Mouse (Mus musculus): ENCODE results near the gene Sept5.

Gene Sept5

GRCm38 (mm10) chr16:18628948-18629340 lies 810 bp downstream of the Sept5 start:
- no peak for TF ChIP-seq POU5F1 (IDR thresholded peaks at IDR 0.05; ENCODE audit: borderline replicate concordance, low read length)
- no peak for TF ChIP-seq NANOG (IDR thresholded peaks at IDR 0.05; ENCODE audit: borderline replicate concordance, low read length)
- TF ChIP-seq CTCF (conservative IDR thresholded peaks at IDR 0.05; ENCODE audit: low read length) = no peak
- Histone ChIP-seq H3K36me3 (ENCODE audit: insufficient read depth, low read length) (no peaks in the 10 kb centered on the region), H3K27me3 (ENCODE audit: insufficient read depth, low read length) (peaks cover 95% of the 10 kb centered on the region), H3K4me3 (replicated peaks; ENCODE audit: low read length) (peak overlapping the region; percentile 77), H3K9me3 (ENCODE audit: low read length) (peaks cover 1% of the 10 kb centered on the region; the same call in 1 of the 2 replicates), H3K4me1 (replicated peaks; ENCODE audit: low read depth, low read length) (peaks cover 44% of the 10 kb centered on the region)

GRCm38 (mm10) chr16:18628206-18628947 lies 1.4 kb downstream of the Sept5 start:
- Histone ChIP-seq H3K36me3 (ENCODE audit: insufficient read depth, low read length) (no peaks in the 10 kb centered on the region), H3K27me3 (ENCODE audit: insufficient read depth, low read length) (peaks cover 95% of the 10 kb centered on the region), H3K9me3 (ENCODE audit: low read length) (no peaks in the 10 kb centered on the region; the same call in 1 of the 2 replicates), H3K4me1 (replicated peaks; ENCODE audit: low read depth, low read length) (peaks cover 50% of the 10 kb centered on the region), H3K4me3 (replicated peaks; ENCODE audit: low read length) (0 out of 2 replicates have a peak overlapping the region, but pooled peaks have one; percentile 77)
- TF ChIP-seq POU5F1 (IDR thresholded peaks at IDR 0.05; ENCODE audit: borderline replicate concordance, low read length) = no peak
- TF ChIP-seq CTCF (conservative IDR thresholded peaks at IDR 0.05; ENCODE audit: low read length) = no peak
- TF ChIP-seq NANOG (IDR thresholded peaks at IDR 0.05; ENCODE audit: borderline replicate concordance, low read length) = no peak

- Histone ChIP-seq H3K9me3 (ENCODE audit: low read length) (no peaks in the 10 kb centered on the region; the same call in 1 of the 2 replicates), H3K36me3 (ENCODE audit: insufficient read depth, low read length) (no peaks in the 10 kb centered on the region), H3K27me3 (ENCODE audit: insufficient read depth, low read length) (peaks cover 95% of the 10 kb centered on the region), H3K4me3 (replicated peaks; ENCODE audit: low read length) (peak overlapping the region; percentile 77; the same call in 1 of the 2 replicates), H3K4me1 (replicated peaks; ENCODE audit: low read depth, low read length) (peaks cover 57% of the 10 kb centered on the region)
- TF ChIP-seq NANOG (IDR thresholded peaks at IDR 0.05; ENCODE audit: borderline replicate concordance, low read length) (no peak), CTCF (conservative IDR thresholded peaks at IDR 0.05; ENCODE audit: low read length) (no peak), POU5F1 (IDR thresholded peaks at IDR 0.05; ENCODE audit: borderline replicate concordance, low read length) (no peak)
Observed at GRCm38 (mm10) chr16:18627163-18627562, 2.6 kb downstream of the Sept5 start.

GRCm38 (mm10) chr16:18626376-18626878 lies 3.3 kb downstream of the Sept5 start, which contains the start of gene Gm49601:
Gm49601 (minus strand) TSS chr16:18626427.
- no peaks in the 10 kb centered on the region; the same call in 1 of the 2 replicates for H3K9me3 ChIP-seq (ENCODE audit: low read length)
- peak within 1 kb of the TSS; percentile 77 for H3K4me3 ChIP-seq (replicated peaks; ENCODE audit: low read length)
- no peaks in the 10 kb centered on the region for H3K36me3 ChIP-seq (ENCODE audit: insufficient read depth, low read length)
- TF ChIP-seq NANOG (IDR thresholded peaks at IDR 0.05; ENCODE audit: borderline replicate concordance, low read length) (no peak), CTCF (conservative IDR thresholded peaks at IDR 0.05; ENCODE audit: low read length) (peak; percentile 6; the same call in 1 of the 2 replicates)
- peaks cover 65% of the 10 kb centered on the region for H3K4me1 ChIP-seq (replicated peaks; ENCODE audit: low read depth, low read length)
- H3K27me3 ChIP-seq (ENCODE audit: insufficient read depth, low read length) = peaks cover 97% of the 10 kb centered on the region

- H3K9me3 ChIP-seq (ENCODE audit: low read length) = no peaks in the 10 kb centered on the region; the same call in 1 of the 2 replicates
- peaks cover 68% of the 10 kb centered on the region for H3K4me1 ChIP-seq (replicated peaks; ENCODE audit: low read depth, low read length)
- H3K27me3 ChIP-seq (ENCODE audit: insufficient read depth, low read length) = peaks cover 97% of the 10 kb centered on the region
- H3K36me3 ChIP-seq (ENCODE audit: insufficient read depth, low read length) = no peaks in the 10 kb centered on the region
- peak overlapping the region; percentile 77 for H3K4me3 ChIP-seq (replicated peaks; ENCODE audit: low read length)
- TF ChIP-seq CTCF (conservative IDR thresholded peaks at IDR 0.05; ENCODE audit: low read length) (no peak), POU5F1 (IDR thresholded peaks at IDR 0.05; ENCODE audit: borderline replicate concordance, low read length) (no peak), NANOG (IDR thresholded peaks at IDR 0.05; ENCODE audit: borderline replicate concordance, low read length) (no peak)
Observed at GRCm38 (mm10) chr16:18625791-18626311, 3.9 kb downstream of the Sept5 start.

GRCm38 (mm10) chr16:18625097-18625496 lies 4.7 kb downstream of the Sept5 start:
- TF ChIP-seq POU5F1 (IDR thresholded peaks at IDR 0.05; ENCODE audit: borderline replicate concordance, low read length) (no peak), CTCF (conservative IDR thresholded peaks at IDR 0.05; ENCODE audit: low read length) (no peak), NANOG (IDR thresholded peaks at IDR 0.05; ENCODE audit: borderline replicate concordance, low read length) (no peak)

GRCm38 (mm10) chr16:18624641-18625040 lies 5.1 kb downstream of the Sept5 start:
- no peaks in the 10 kb centered on the region; the same call in 1 of the 2 replicates for H3K9me3 ChIP-seq (ENCODE audit: low read length)
- no peak for TF ChIP-seq POU5F1 (IDR thresholded peaks at IDR 0.05; ENCODE audit: borderline replicate concordance, low read length)
- no peaks in the 10 kb centered on the region for H3K36me3 ChIP-seq (ENCODE audit: insufficient read depth, low read length)
- H3K27me3 ChIP-seq (ENCODE audit: insufficient read depth, low read length) = peaks cover 98% of the 10 kb centered on the region
- H3K4me3 ChIP-seq (replicated peaks; ENCODE audit: low read length) = no peak overlapping the region
- H3K4me1 ChIP-seq (replicated peaks; ENCODE audit: low read depth, low read length) = peaks cover 70% of the 10 kb centered on the region

More at GRCm38 (mm10) chr16:18625097-18625496, 4.7 kb downstream of the Sept5 start:
- Histone ChIP-seq H3K9me3 (ENCODE audit: low read length) (no peaks in the 10 kb centered on the region; the same call in 1 of the 2 replicates), H3K4me1 (replicated peaks; ENCODE audit: low read depth, low read length) (peaks cover 70% of the 10 kb centered on the region), H3K4me3 (replicated peaks; ENCODE audit: low read length) (no peak overlapping the region), H3K27me3 (ENCODE audit: insufficient read depth, low read length) (peaks cover 96% of the 10 kb centered on the region), H3K36me3 (ENCODE audit: insufficient read depth, low read length) (no peaks in the 10 kb centered on the region)

GRCm38 (mm10) chr16:18623751-18624540 lies 5.8 kb downstream of the Sept5 start:
- TF ChIP-seq POU5F1 (IDR thresholded peaks at IDR 0.05; ENCODE audit: borderline replicate concordance, low read length) (no peak), CTCF (conservative IDR thresholded peaks at IDR 0.05; ENCODE audit: low read length) (no peak), NANOG (IDR thresholded peaks at IDR 0.05; ENCODE audit: borderline replicate concordance, low read length) (no peak)
- no peak overlapping the region for H3K4me3 ChIP-seq (replicated peaks; ENCODE audit: low read length)
- H3K36me3 ChIP-seq (ENCODE audit: insufficient read depth, low read length) = no peaks in the 10 kb centered on the region
- peaks cover 98% of the 10 kb centered on the region for H3K27me3 ChIP-seq (ENCODE audit: insufficient read depth, low read length)
- H3K4me1 ChIP-seq (replicated peaks; ENCODE audit: low read depth, low read length) = peaks cover 66% of the 10 kb centered on the region
- H3K9me3 ChIP-seq (ENCODE audit: low read length) = no peaks in the 10 kb centered on the region; the same call in 1 of the 2 replicates
